Mouse (Mus musculus): ENCODE data around the gene Rad51ap1.

DNA sequence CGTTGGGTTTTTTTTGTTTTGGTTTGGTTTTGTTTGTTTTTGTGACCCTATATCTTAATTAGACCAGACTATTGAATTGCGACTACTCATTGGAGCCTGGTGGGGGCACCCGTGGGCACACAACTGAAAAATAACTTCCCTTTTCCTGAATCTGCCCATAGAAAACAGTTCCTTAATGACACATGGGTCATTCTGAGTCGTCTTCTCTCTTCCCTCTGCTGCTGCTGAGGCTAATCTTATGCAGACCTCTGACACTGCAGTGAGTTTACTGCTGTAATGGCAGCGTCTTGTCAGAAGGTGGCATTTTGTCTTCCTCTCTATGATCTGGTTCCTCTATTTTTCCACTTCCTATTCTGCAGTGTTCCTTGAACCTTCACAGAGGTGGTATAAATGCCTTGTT lies 1.1 kb upstream of the Rad51ap1 start:
- TF ChIP-seq MXI1 (IDR thresholded peaks at IDR 0.05; ENCODE audit: low read depth, low read length) (no peak), CTCF (conservative IDR thresholded peaks at IDR 0.05 in 1 of 2, IDR thresholded peaks at IDR 0.05 in 1 of 2; ENCODE audit: low read depth in 2 of 2, low read length in 2 of 2) (peak; percentile 51 to 73; a peak in 3 of 4 replicates), SIN3A (IDR thresholded peaks at IDR 0.05; ENCODE audit: low read length) (no peak), KAT2A (IDR thresholded peaks at IDR 0.05; ENCODE audit: insufficient replicate concordance, low read length) (no peak), NRF1 (IDR thresholded peaks at IDR 0.05; ENCODE audit: low read depth, low read length) (no peak), NELFE (IDR thresholded peaks at IDR 0.05; ENCODE audit: low read depth, low read length) (0 out of 2 replicates have a peak, but pooled peaks have one; percentile 7), POLR2A (IDR thresholded peaks at IDR 0.05; ENCODE audit: low read depth, low read length) (no peak), EP300 (IDR thresholded peaks at IDR 0.05; ENCODE audit: low read length) (no peak)

Data from CH12.LX (cell line).